Mouse (Mus musculus): Measurements from ENCODE around the gene Tmem198b. TPM values are rescaled to one million over a fixed set of nuclear protein-coding genes. Genes with fewer than 3 reads are reported as not detected.
"Not testable (repeated sequence)": the region's sequence is repeated elsewhere in the genome, so short reads cannot be mapped to it uniquely, and the experiment has no call there.

Gene Tmem198b
- polyA plus RNA-seq, 1 experiment from 2014 or later = 15.0 TPM

DNA sequence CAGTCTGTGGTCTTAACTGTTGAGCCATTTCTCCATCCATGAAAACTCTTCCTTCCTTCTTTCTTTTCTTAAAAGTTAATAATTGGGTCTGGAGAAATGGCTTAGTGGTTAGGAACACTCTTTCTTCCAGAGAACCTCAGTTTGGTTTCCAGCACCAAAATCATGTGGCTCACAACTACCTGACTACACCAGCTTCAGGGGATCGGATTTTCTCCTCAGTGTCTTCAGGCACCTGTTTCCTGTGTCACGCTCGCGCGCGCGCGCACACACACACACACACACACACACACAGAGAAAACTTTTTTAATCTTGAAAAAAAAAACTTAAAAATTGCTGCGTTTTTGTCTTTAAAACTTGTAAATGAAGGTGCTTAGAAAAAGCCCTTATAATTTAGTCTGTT is 19.7 kb upstream of the Tmem198b start:
- Histone ChIP-seq H3K27me3 (ENCODE audit: control insufficient read depth, insufficient read depth, low read length) (no peaks in the 10 kb centered on the region), H3K36me3 (ENCODE audit: control insufficient read depth, insufficient read depth, low read length) (no peaks in the 10 kb centered on the region), H3K9ac (ENCODE audit: low read depth, low read length) (no peak overlapping the region), H3K4me1 (ENCODE audit: control insufficient read depth, insufficient read depth, low read length) (peaks cover 7% of the 10 kb centered on the region), H3K9me3 (replicated peaks; ENCODE audit: control insufficient read depth, low read length) (no peaks in the 10 kb centered on the region), H3K4me3 (ENCODE audit: low read depth, low read length) (no peak overlapping the region), H3K4me2 (no peak overlapping the region), H3K27ac (ENCODE audit: low read depth, low read length) (no peak overlapping the region)
- WGBS (ENCODE audit: insufficient replicate concordance) = 95% methylated on average over 9 of the region's 9 CpGs
- no peak for ATAC-seq (replicated peaks; ENCODE audit: insufficient number of reproducible peaks, low FRiP score, low TSS enrichment)

- ATAC-seq (replicated peaks; ENCODE audit: insufficient number of reproducible peaks, low FRiP score, low TSS enrichment) = not testable (repeated sequence)
- WGBS (ENCODE audit: insufficient replicate concordance) = 69% methylated on average over 4 of the region's 4 CpGs
Observed at GRCm38 (mm10) chr10:128823087-128823486, 18.9 kb upstream of the Tmem198b start.

DNA sequence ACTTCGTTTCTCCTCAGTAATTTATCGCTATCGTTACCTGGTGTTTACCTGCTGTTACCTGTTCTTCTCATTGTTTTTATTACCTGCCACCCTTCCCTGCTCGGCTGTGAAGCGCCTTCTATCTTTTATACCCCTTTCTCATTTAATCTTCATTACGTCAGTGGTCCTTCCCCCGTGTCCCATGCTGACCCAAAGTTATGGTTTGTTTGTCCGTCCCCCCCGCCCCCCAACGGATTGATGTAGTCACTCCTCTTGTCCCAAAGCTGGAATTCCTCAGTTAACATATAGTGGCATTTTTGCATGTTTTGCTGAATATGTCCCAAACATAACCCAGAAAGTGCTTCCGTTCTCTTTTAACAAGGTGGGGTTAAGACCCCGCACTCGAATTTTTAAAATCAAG is 18.0 kb upstream of the Tmem198b start:
- Histone ChIP-seq H3K4me2 (peak overlapping the region; percentile 79), H3K9me3 (replicated peaks; ENCODE audit: control insufficient read depth, low read length) (no peaks in the 10 kb centered on the region), H3K4me1 (ENCODE audit: control insufficient read depth, insufficient read depth, low read length) (peaks cover 7% of the 10 kb centered on the region), H3K27ac (ENCODE audit: low read depth, low read length) (peak overlapping the region; percentile 54), H3K36me3 (ENCODE audit: control insufficient read depth, insufficient read depth, low read length) (0 out of 2 replicates have a peak, but pooled peaks cover 8% of the 10 kb centered on the region), H3K4me3 (ENCODE audit: low read depth, low read length) (peak overlapping the region; percentile 95), H3K9ac (ENCODE audit: low read depth, low read length) (peak overlapping the region; percentile 93), H3K27me3 (ENCODE audit: control insufficient read depth, insufficient read depth, low read length) (no peaks in the 10 kb centered on the region)
- no peak for ATAC-seq (replicated peaks; ENCODE audit: insufficient number of reproducible peaks, low FRiP score, low TSS enrichment)
- 4% methylated on average over 13 of the region's 13 CpGs for WGBS (ENCODE audit: insufficient replicate concordance)

More at GRCm38 (mm10) chr10:128823087-128823486, 18.9 kb upstream of the Tmem198b start:
- H3K4me1 ChIP-seq (ENCODE audit: control insufficient read depth, insufficient read depth, low read length); H3K36me3 ChIP-seq (ENCODE audit: control insufficient read depth, insufficient read depth, low read length); H3K9me3 ChIP-seq (replicated peaks; ENCODE audit: control insufficient read depth, low read length); H3K27me3 ChIP-seq (ENCODE audit: control insufficient read depth, insufficient read depth, low read length); H3K27ac ChIP-seq (ENCODE audit: low read depth, low read length); H3K9ac ChIP-seq (ENCODE audit: low read depth, low read length): not testable (repeated sequence)
- Histone ChIP-seq H3K4me2 (peak overlapping the region; percentile 79), H3K4me3 (ENCODE audit: low read depth, low read length) (peak overlapping the region; percentile 95; the same call in 1 of the 2 replicates)

DNA sequence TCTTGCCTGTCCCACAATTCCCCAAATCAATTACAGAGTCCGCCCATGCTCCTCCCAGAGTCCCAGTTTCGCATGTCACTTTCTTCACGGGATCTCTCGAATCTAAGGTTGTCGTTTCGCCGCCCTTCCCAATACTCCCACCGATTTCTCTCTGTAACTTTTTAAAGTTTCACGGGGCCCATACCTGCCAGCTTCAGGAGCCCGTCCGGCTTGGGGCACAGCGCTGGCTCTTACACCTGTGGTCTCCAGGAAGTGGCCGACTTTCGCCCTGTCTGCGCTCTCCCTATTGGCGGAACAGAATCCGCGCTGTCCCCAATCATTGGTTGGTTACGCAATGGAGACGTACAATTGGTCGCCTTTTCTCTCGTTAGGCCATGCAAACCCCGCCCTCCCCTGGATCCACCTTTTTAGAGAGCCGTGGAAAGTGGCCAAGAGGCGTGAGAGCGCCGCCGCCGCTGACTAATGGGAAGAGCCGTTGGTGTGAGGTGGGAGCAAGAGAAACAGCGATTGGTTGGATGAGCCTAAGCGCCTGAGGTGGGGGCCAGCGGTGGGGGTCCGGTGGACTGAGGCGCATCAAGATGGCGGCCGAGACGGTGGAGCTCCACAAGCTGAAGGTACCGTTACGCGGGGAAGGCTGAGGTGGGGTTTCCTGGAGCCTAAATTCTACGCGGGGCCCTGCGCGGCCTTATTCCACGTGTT is 17.3 kb upstream of the Tmem198b start, which contains the start of gene Ormdl2:
Gene Ormdl2, minus strand, starts transcription at position 288 of the 699 bp plus-strand sequence.
- no peaks in the 10 kb centered on the region for H3K9me3 ChIP-seq (replicated peaks; ENCODE audit: control insufficient read depth, low read length)
- peak within 1 kb of the TSS; percentile 79 for H3K4me2 ChIP-seq
- peak within 1 kb of the TSS; percentile 54 for H3K27ac ChIP-seq (ENCODE audit: low read depth, low read length)
- H3K27me3 ChIP-seq (ENCODE audit: control insufficient read depth, insufficient read depth, low read length) = no peaks in the 10 kb centered on the region
- H3K4me1 ChIP-seq (ENCODE audit: control insufficient read depth, insufficient read depth, low read length) = peaks cover 7% of the 10 kb centered on the region
- peak within 1 kb of the TSS; percentile 95 for H3K4me3 ChIP-seq (ENCODE audit: low read depth, low read length)
- ATAC-seq (replicated peaks; ENCODE audit: insufficient number of reproducible peaks, low FRiP score, low TSS enrichment) = peak; percentile 100
- H3K36me3 ChIP-seq (ENCODE audit: control insufficient read depth, insufficient read depth, low read length) = peaks cover 13% of the 10 kb centered on the region
- under 1% methylated on average over 46 of the region's 46 CpGs for WGBS (ENCODE audit: insufficient replicate concordance)
- H3K9ac ChIP-seq (ENCODE audit: low read depth, low read length) = peak within 1 kb of the TSS; percentile 93

DNA sequence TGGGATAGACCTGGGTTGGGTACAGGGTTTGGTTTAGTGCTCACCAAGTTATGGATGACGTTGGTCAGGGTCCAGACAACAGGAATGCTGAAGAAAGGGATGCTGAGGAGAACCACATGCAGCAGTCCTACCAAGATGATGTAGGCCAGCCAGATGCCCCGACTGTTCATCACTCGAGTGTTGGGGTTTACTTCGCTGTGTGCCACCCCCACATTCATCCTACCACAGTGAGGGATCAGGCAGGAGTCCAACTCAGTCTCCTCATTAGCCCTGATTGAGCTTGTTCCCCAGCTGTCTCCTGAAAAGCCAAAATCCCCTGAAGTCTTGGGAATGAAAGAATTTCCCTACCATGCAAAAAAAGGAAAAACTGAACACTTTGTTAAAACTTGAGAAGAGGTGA is 16.0 kb upstream of the Tmem198b start:
- Histone ChIP-seq H3K36me3 (ENCODE audit: control insufficient read depth, insufficient read depth, low read length) (peaks cover 16% of the 10 kb centered on the region), H3K27ac (ENCODE audit: low read depth, low read length) (no peak overlapping the region), H3K9me3 (replicated peaks; ENCODE audit: control insufficient read depth, low read length) (no peaks in the 10 kb centered on the region), H3K9ac (ENCODE audit: low read depth, low read length) (no peak overlapping the region), H3K27me3 (ENCODE audit: control insufficient read depth, insufficient read depth, low read length) (no peaks in the 10 kb centered on the region), H3K4me1 (ENCODE audit: control insufficient read depth, insufficient read depth, low read length) (peaks cover 7% of the 10 kb centered on the region), H3K4me3 (ENCODE audit: low read depth, low read length) (no peak overlapping the region), H3K4me2 (no peak overlapping the region)
- WGBS (ENCODE audit: insufficient replicate concordance) = 88% methylated on average over 4 of the region's 4 CpGs
- ATAC-seq (replicated peaks; ENCODE audit: insufficient number of reproducible peaks, low FRiP score, low TSS enrichment) = no peak

- no peaks in the 10 kb centered on the region for H3K4me1 ChIP-seq (ENCODE audit: control insufficient read depth, insufficient read depth, low read length)
- ATAC-seq (replicated peaks; ENCODE audit: insufficient number of reproducible peaks, low FRiP score, low TSS enrichment) = no peak
- no peaks in the 10 kb centered on the region for H3K27me3 ChIP-seq (ENCODE audit: control insufficient read depth, insufficient read depth, low read length)
- no peak within 1 kb of the TSS for H3K9ac ChIP-seq (ENCODE audit: low read depth, low read length)
- no peaks in the 10 kb centered on the region for H3K9me3 ChIP-seq (replicated peaks; ENCODE audit: control insufficient read depth, low read length)
- no peak within 1 kb of the TSS for H3K4me2 ChIP-seq
- peaks cover 28% of the 10 kb centered on the region for H3K36me3 ChIP-seq (ENCODE audit: control insufficient read depth, insufficient read depth, low read length)
- WGBS (ENCODE audit: insufficient replicate concordance) = 87% methylated on average over 13 of the region's 13 CpGs
- H3K4me3 ChIP-seq (ENCODE audit: low read depth, low read length) = no peak within 1 kb of the TSS
- H3K27ac ChIP-seq (ENCODE audit: low read depth, low read length) = no peak within 1 kb of the TSS
Observed at GRCm38 (mm10) chr10:128817033-128817432, 12.9 kb upstream of the Tmem198b start, which contains the start of gene Sarnp. Gene Sarnp (plus strand): TSS chr10:128817333.

- ATAC-seq (replicated peaks; ENCODE audit: insufficient number of reproducible peaks, low FRiP score, low TSS enrichment) = no peak
- peaks cover 29% of the 10 kb centered on the region for H3K4me1 ChIP-seq (ENCODE audit: control insufficient read depth, insufficient read depth, low read length)
- 89% methylated on average over 8 of the region's 8 CpGs for WGBS (ENCODE audit: insufficient replicate concordance)
Observed at GRCm38 (mm10) chr10:128807018-128807417, 2.8 kb upstream of the Tmem198b start.

DNA sequence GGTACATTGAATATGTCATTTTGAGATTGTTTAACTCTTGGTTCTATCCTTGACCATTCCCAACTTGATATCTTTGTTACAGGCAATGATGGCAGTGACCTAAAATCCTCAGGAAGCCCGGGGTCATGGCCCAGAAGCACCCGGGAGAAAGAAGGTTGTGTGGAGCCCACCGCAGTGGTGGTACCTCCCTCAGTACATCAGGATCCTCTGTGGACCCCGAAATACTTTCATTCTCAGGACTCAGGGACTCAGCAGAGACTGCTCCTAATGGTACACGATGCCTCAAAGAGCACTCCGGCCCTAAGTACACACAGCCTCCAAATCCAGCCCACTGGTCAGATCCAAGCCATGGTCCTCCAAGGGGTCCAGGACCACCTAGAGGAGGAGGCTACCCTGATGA is 1.9 kb upstream of the Tmem198b start:
- Histone ChIP-seq H3K27me3 (ENCODE audit: control insufficient read depth, insufficient read depth, low read length) (no peaks in the 10 kb centered on the region), H3K27ac (ENCODE audit: low read depth, low read length) (peak overlapping the region; percentile 98; the same call in 1 of the 2 replicates), H3K4me2 (peak overlapping the region; percentile 70), H3K9me3 (replicated peaks; ENCODE audit: control insufficient read depth, low read length) (no peaks in the 10 kb centered on the region), H3K9ac (ENCODE audit: low read depth, low read length) (peak overlapping the region; percentile 94), H3K36me3 (ENCODE audit: control insufficient read depth, insufficient read depth, low read length) (0 out of 2 replicates have a peak, but pooled peaks cover 4% of the 10 kb centered on the region), H3K4me1 (ENCODE audit: control insufficient read depth, insufficient read depth, low read length) (peaks cover 29% of the 10 kb centered on the region), H3K4me3 (ENCODE audit: low read depth, low read length) (peak overlapping the region; percentile 87)
- 55% methylated on average over 6 of the region's 6 CpGs for WGBS (ENCODE audit: insufficient replicate concordance)
- ATAC-seq (replicated peaks; ENCODE audit: insufficient number of reproducible peaks, low FRiP score, low TSS enrichment) = no peak

More at GRCm38 (mm10) chr10:128807018-128807417, 2.8 kb upstream of the Tmem198b start:
- H3K4me3 ChIP-seq (ENCODE audit: low read depth, low read length) = peak overlapping the region; percentile 87
- H3K36me3 ChIP-seq (ENCODE audit: control insufficient read depth, insufficient read depth, low read length) = 0 out of 2 replicates have a peak, but pooled peaks cover 4% of the 10 kb centered on the region
- no peak overlapping the region for H3K27ac ChIP-seq (ENCODE audit: low read depth, low read length)
- peak overlapping the region; percentile 43 for H3K9ac ChIP-seq (ENCODE audit: low read depth, low read length)
- H3K27me3 ChIP-seq (ENCODE audit: control insufficient read depth, insufficient read depth, low read length) = no peaks in the 10 kb centered on the region
- H3K9me3 ChIP-seq (replicated peaks; ENCODE audit: control insufficient read depth, low read length) = no peaks in the 10 kb centered on the region
- H3K4me2 ChIP-seq = peak overlapping the region; percentile 70

All from heart, embryonic 11.5 days (tissue).